Mouse (Mus musculus): ENCODE measurements around the gene Mpv17l. TPM values are rescaled to one million over a fixed set of nuclear protein-coding genes. Genes with fewer than 3 reads are reported as not detected.
A peak's percentile ranks its signal among the peaks of the same experiment; 100 is the strongest.

Mpv17l gene
- total and polyA plus RNA-seq, 2 experiments from 2014 or later = 48.4 to 48.6 TPM

GRCm38 (mm10) chr16:13983161-13983560 lies 80.2 kb downstream of the Mpv17l start:
- TF ChIP-seq CTCF (IDR thresholded peaks at IDR 0.05; ENCODE audit: low read depth) = no peak
- no peak for DNase-seq (ENCODE audit: low spot score)
- Histone ChIP-seq H3K9ac (replicated peaks; ENCODE audit: low read length) (no peak overlapping the region), H3K36me3 (ENCODE audit: insufficient read depth, low read length) (no peaks in the 10 kb centered on the region), H3K27ac (no peak overlapping the region), H3K4me2 (ENCODE audit: low read depth, low read length) (no peak overlapping the region), H3K9me3 (ENCODE audit: low read length) (no peaks in the 10 kb centered on the region), H3K4me1 (ENCODE audit: insufficient read depth, low read length) (no peaks in the 10 kb centered on the region), H3K27me3 (ENCODE audit: insufficient read depth, low read length) (no peaks in the 10 kb centered on the region), H3K4me3 (ENCODE audit: low read length) (no peak overlapping the region)
- 77% methylated on average over 5 of the region's 5 CpGs for WGBS
- ATAC-seq = no peak

DNA sequence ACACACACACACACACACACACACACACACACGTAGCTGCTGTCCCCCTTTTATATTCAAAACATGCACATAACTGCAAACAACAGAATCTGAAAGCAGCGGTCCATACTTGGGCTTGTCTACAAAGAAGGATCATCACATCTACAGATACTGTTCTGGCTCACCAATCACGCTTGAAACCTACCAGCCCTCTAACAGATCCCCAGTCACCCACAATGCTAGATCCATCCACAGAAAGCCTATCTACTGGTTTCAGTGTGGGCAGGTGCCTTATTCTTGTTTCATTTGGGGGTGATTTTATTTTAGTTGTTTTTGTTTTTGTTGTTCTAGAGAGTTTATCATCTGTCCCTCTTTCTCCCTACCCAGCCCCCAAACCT lies 83.2 kb downstream of the Mpv17l start:
- Histone ChIP-seq H3K9ac (replicated peaks; ENCODE audit: low read length) (peak overlapping the region; percentile 78), H3K9me3 (ENCODE audit: low read length) (no peaks in the 10 kb centered on the region), H3K4me3 (ENCODE audit: low read length) (peak overlapping the region; percentile 73), H3K4me2 (ENCODE audit: low read depth, low read length) (peak overlapping the region; percentile 79), H3K36me3 (ENCODE audit: insufficient read depth, low read length) (no peaks in the 10 kb centered on the region), H3K4me1 (ENCODE audit: insufficient read depth, low read length) (0 out of 2 replicates have a peak, but pooled peaks cover 7% of the 10 kb centered on the region), H3K27me3 (ENCODE audit: insufficient read depth, low read length) (no peaks in the 10 kb centered on the region), H3K27ac (peak overlapping the region; percentile 89)
- TF ChIP-seq CTCF (IDR thresholded peaks at IDR 0.05; ENCODE audit: low read depth) = no peak
- ATAC-seq (peak; percentile 34), DNase-seq (ENCODE audit: low spot score) (no peak)
- whole genome bisulfite sequencing = 29% methylated on average over 3 of the region's 3 CpGs

DNA sequence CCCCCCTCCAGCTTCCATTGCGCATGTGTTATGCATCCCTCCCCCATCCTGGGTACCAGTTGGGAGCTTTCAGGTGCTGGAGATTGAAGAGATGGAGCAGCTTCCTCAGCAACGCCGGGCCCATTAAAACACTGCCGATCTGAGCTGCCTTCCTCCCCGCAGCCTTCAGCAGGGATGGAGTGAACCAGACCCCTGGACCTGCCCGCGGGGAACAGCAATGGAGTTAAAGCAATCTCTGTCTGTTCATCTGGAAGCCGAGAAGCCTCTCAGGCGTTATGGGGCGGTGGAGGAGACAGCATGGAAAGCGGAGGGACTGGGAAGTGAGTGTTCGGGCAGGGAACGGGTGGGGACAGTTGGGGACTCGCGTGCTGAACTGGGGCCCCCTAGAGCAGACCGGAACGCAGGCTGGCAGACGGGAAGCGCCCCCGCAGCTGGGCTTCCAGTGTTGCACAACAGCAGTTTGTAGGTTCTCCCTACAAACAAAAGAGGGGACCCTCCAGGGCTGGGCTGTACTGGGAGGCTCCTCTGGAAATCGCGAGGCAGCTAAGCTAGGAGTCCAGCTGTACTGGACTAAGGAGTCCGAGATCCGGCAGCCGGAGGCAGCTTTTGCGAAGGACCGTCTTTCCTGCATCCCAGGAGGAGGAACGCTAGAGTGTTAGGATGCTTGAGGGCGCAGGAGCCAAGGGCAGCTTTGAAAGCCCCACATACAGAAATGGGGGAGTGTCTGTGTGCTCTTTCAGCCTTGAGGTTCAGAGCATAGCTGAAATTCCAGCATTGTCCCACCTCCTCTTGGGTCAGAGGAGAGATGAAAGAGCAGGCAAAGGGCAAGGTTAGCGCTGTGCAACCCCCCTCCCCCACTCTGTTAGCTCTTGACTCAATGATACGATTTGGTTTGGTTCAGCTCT lies 83.9 kb downstream of the Mpv17l start, which contains the start of the genes 2900011O08Rik and Ifitm7:
TSS of gene 2900011O08Rik (plus strand) at position 31 of the 905 bp plus-strand sequence.
TSS of gene Ifitm7 (minus strand) at position 315 of the 905 bp plus-strand sequence.
- Histone ChIP-seq H3K27ac (peak within 1 kb of the TSS; percentile 89), H3K4me1 (ENCODE audit: insufficient read depth, low read length) (0 out of 2 replicates have a peak, but pooled peaks cover 7% of the 10 kb centered on the region), H3K27me3 (ENCODE audit: insufficient read depth, low read length) (no peaks in the 10 kb centered on the region), H3K4me2 (ENCODE audit: low read depth, low read length) (peak within 1 kb of the TSS; percentile 79), H3K9ac (replicated peaks; ENCODE audit: low read length) (peak within 1 kb of the TSS; percentile 78), H3K9me3 (ENCODE audit: low read length) (no peaks in the 10 kb centered on the region), H3K36me3 (ENCODE audit: insufficient read depth, low read length) (no peaks in the 10 kb centered on the region), H3K4me3 (ENCODE audit: low read length) (peak within 1 kb of the TSS; percentile 73)
- DNase-seq (ENCODE audit: low spot score) (peak; percentile 75), ATAC-seq (peak; percentile 88)
- TF ChIP-seq CTCF (IDR thresholded peaks at IDR 0.05; ENCODE audit: low read depth) = no peak
- under 1% methylated on average over 31 of the region's 31 CpGs for WGBS

DNA sequence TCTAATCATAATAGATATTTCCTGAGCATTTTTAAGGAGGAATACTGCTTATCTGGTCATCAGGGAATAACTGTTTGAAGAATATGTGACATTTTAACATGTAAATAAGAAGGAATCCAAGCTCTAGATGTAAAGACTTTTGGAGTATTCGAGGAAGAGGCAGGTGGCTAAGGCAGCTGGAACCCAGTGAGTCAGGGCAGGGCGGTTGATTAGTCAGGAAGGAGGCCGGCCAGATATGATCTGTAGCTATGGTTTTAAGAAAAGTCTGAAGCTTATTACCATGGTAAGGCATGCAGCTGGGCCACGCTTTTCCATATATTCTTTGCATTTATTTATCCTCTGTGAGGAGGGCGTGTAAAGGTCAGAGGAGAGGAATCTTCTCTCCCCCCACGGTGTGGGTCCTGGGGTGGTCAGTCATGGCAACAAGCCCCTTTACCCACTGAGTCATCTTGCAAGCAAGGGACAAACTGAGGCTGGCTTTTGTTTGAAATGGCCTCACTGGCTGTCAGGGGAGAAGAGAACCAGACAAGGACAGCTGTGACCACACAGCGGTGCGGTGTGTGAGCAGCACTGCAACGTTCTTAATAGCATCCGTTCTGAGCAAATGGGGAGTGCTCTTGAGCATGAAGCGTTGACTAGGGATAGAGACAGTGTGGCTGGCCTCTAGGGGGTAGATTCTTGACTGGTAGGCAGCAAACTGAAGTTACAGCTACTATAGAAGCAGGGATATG lies 89.7 kb downstream of the Mpv17l start:
- Histone ChIP-seq H3K36me3 (ENCODE audit: insufficient read depth, low read length) (no peaks in the 10 kb centered on the region), H3K4me2 (ENCODE audit: low read depth, low read length) (no peak overlapping the region), H3K9me3 (ENCODE audit: low read length) (no peaks in the 10 kb centered on the region), H3K4me1 (ENCODE audit: insufficient read depth, low read length) (0 out of 2 replicates have a peak, but pooled peaks cover 7% of the 10 kb centered on the region), H3K27ac (no peak overlapping the region), H3K27me3 (ENCODE audit: insufficient read depth, low read length) (no peaks in the 10 kb centered on the region), H3K9ac (replicated peaks; ENCODE audit: low read length) (no peak overlapping the region), H3K4me3 (ENCODE audit: low read length) (no peak overlapping the region)
- DNase-seq (ENCODE audit: low spot score) (no peak), ATAC-seq (no peak)
- TF ChIP-seq CTCF (IDR thresholded peaks at IDR 0.05; ENCODE audit: low read depth) = no peak
- 80% methylated on average over 11 of the region's 11 CpGs for WGBS

DNA sequence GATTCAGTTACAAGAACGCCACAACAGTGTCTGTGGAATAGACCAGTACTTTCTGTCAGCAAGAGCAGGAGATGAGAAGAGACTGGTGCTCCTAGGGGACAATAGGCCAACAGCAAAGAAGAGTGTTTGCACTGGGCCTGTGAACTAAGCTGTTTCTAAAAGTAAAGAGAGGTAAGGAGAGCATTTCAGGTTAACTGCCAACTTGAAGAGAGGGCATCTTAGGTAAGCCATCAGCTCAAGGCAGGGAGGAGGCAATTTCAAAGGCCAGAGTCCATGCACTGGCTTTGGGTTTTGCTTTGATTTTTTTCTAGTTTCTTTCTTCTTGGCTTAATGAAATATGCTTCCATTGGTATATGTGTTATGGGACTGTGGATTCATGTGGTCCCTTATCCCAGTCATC lies 91.1 kb downstream of the Mpv17l start:
- no peak for TF ChIP-seq CTCF (IDR thresholded peaks at IDR 0.05; ENCODE audit: low read depth)
- H3K36me3 ChIP-seq (ENCODE audit: insufficient read depth, low read length) = no peaks in the 10 kb centered on the region
- ATAC-seq (no peak), DNase-seq (ENCODE audit: low spot score) (no peak)
- H3K9me3 ChIP-seq (ENCODE audit: low read length) = no peaks in the 10 kb centered on the region
- no peak overlapping the region for H3K27ac ChIP-seq
- no peaks in the 10 kb centered on the region for H3K27me3 ChIP-seq (ENCODE audit: insufficient read depth, low read length)
- H3K4me1 ChIP-seq (ENCODE audit: insufficient read depth, low read length) = 0 out of 2 replicates have a peak, but pooled peaks cover under 1% of the 10 kb centered on the region
- no peak overlapping the region for H3K4me2 ChIP-seq (ENCODE audit: low read depth, low read length)
- no peak overlapping the region for H3K4me3 ChIP-seq (ENCODE audit: low read length)
- H3K9ac ChIP-seq (replicated peaks; ENCODE audit: low read length) = no peak overlapping the region
- 91% methylated on average over 1 of the region's 1 CpGs for WGBS

DNA sequence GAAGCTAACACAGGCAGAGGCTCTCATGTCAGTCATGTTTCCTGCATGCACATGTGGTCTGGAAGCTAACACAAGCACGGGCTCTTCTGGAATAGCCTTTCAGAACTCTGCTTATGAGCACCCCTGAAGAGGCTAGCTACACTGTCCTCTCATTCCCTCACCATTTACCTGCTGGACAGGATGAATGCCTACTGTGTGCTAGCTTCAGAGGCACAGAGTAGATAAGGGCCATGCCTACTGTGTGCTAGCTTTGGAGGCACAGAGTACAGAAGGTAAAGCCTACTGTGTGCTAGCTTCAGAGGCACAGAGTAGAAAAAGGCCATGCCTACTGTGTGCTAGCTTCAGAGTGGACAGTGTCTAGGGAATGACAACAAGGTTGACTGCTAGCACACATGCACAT lies 91.5 kb downstream of the Mpv17l start:
- Histone ChIP-seq H3K9me3 (ENCODE audit: low read length) (no peaks in the 10 kb centered on the region), H3K27ac (no peak overlapping the region), H3K4me1 (ENCODE audit: insufficient read depth, low read length) (no peaks in the 10 kb centered on the region), H3K4me2 (ENCODE audit: low read depth, low read length) (no peak overlapping the region), H3K27me3 (ENCODE audit: insufficient read depth, low read length) (no peaks in the 10 kb centered on the region), H3K36me3 (ENCODE audit: insufficient read depth, low read length) (no peaks in the 10 kb centered on the region), H3K4me3 (ENCODE audit: low read length) (no peak overlapping the region), H3K9ac (replicated peaks; ENCODE audit: low read length) (no peak overlapping the region)
- ATAC-seq (no peak), DNase-seq (ENCODE audit: low spot score) (no peak)
- WGBS = 82% methylated on average over 1 of the region's 1 CpGs
- no peak for TF ChIP-seq CTCF (IDR thresholded peaks at IDR 0.05; ENCODE audit: low read depth)

Other genes starting within 250 kb of the Mpv17l start
- gene Parn, start 235.0 kb upstream of the Mpv17l start, total RNA-seq (2014; rRNA removed) = 13.2 and 13.3 TPM in 2 replicates
- 31.1 and 32.1 TPM in 2 replicates for gene Parn, start 235.0 kb upstream of the Mpv17l start, polyA plus RNA-seq (2015; fragmentation: Nextera tagmentation; extraction: Ambion mirVana)
- 31.6 and 40.5 TPM in 2 replicates for gene Bfar, start 231.3 kb upstream of the Mpv17l start, total RNA-seq (2014; rRNA removed)
- gene Bfar, start 231.3 kb upstream of the Mpv17l start, polyA plus RNA-seq (2015; fragmentation: Nextera tagmentation; extraction: Ambion mirVana) = 38.8 and 38.9 TPM in 2 replicates
- gene 3110001I22Rik, start 231.2 kb upstream of the Mpv17l start, total RNA-seq (2014; rRNA removed) = 2.3 and 4.8 TPM in 2 replicates
- gene 3110001I22Rik, start 231.2 kb upstream of the Mpv17l start, polyA plus RNA-seq (2015; fragmentation: Nextera tagmentation; extraction: Ambion mirVana) = 4.0 and 4.3 TPM in 2 replicates
- gene Pla2g10, start 172.2 kb upstream of the Mpv17l start, total RNA-seq (2014; rRNA removed) = not detected in 2 replicates
- gene Pla2g10, start 172.2 kb upstream of the Mpv17l start, polyA plus RNA-seq (2015; fragmentation: Nextera tagmentation; extraction: Ambion mirVana) = 0.19 TPM in 1 of 2 replicates, not detected in the other
- 73.5 and 83.8 TPM in 2 replicates for gene Rrn3, start 122.5 kb upstream of the Mpv17l start, total RNA-seq (2014; rRNA removed)
- 74.7 and 77.2 TPM in 2 replicates for gene Rrn3, start 122.5 kb upstream of the Mpv17l start, polyA plus RNA-seq (2015; fragmentation: Nextera tagmentation; extraction: Ambion mirVana)
- 138 and 171 TPM in 2 replicates for gene Ntan1, start 84.3 kb upstream of the Mpv17l start, total RNA-seq (2014; rRNA removed)
- 234 and 243 TPM in 2 replicates for gene Ntan1, start 84.3 kb upstream of the Mpv17l start, polyA plus RNA-seq (2015; fragmentation: Nextera tagmentation; extraction: Ambion mirVana)
- gene Pdxdc1, start within 50 bp of the Mpv17l start, total RNA-seq (2014; rRNA removed) = 75.2 and 89.1 TPM in 2 replicates
- gene Pdxdc1, start within 50 bp of the Mpv17l start, polyA plus RNA-seq (2015; fragmentation: Nextera tagmentation; extraction: Ambion mirVana) = 58.2 and 64.2 TPM in 2 replicates
- gene 2900011O08Rik, start 83.4 kb downstream of the Mpv17l start, total RNA-seq (2014; rRNA removed) = 143 and 154 TPM in 2 replicates
- 157 and 172 TPM in 2 replicates for gene 2900011O08Rik, start 83.4 kb downstream of the Mpv17l start, polyA plus RNA-seq (2015; fragmentation: Nextera tagmentation; extraction: Ambion mirVana)
- 0.22 and 0.42 TPM in 2 replicates for gene Ifitm7, start 83.7 kb downstream of the Mpv17l start, total RNA-seq (2014; rRNA removed)
- 1.2 and 1.9 TPM in 2 replicates for gene Ifitm7, start 83.7 kb downstream of the Mpv17l start, polyA plus RNA-seq (2015; fragmentation: Nextera tagmentation; extraction: Ambion mirVana)